Mouse (Mus musculus): ENCODE data around the gene Cmbl. TPM values are rescaled to one million over a fixed set of nuclear protein-coding genes. Genes with fewer than 3 reads are reported as not detected.

Gene Cmbl
- polyA plus RNA-seq, 1 experiment from 2014 or later = 90.2 TPM

DNA sequence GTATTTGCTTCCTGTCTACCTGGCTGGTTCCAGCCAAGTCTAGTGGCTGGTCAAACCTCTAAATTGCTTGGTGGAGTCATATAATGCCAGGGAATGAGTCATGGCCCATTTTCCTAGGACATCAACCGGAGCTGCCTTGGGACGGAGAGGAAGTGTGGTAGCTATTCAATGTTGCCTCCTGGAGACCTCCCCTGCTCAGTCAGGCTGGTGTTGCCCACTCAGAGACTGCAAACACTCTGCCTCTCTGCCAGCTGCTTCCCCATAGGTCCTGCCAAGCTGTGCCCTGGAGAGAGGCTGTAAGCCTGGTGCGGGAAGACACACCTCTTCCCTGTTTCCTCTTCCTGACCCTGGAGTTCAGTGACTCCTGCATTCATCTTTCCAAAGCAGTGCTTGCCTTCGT, 67.3 kb downstream of the Cmbl start:
- Histone ChIP-seq H3K4me3 (ENCODE audit: low read depth, low read length) (no peak overlapping the region), H3K27me3 (replicated peaks; ENCODE audit: control insufficient read depth, insufficient read depth, low read length) (no peaks in the 10 kb centered on the region), H3K36me3 (ENCODE audit: control insufficient read depth, insufficient read depth) (no peaks in the 10 kb centered on the region), H3K27ac (ENCODE audit: low read depth, low read length) (no peak overlapping the region), H3K9me3 (ENCODE audit: control insufficient read depth) (no peaks in the 10 kb centered on the region), H3K4me1 (replicated peaks; ENCODE audit: control insufficient read depth, insufficient read depth, low read length) (no peaks in the 10 kb centered on the region), H3K9ac (ENCODE audit: low read depth, low read length) (no peak overlapping the region), H3K4me2 (replicated peaks; ENCODE audit: low read depth) (no peak overlapping the region)
- 75% methylated on average over 4 of the region's 4 CpGs for WGBS
- ATAC-seq = no peak
- no peak for TF ChIP-seq CTCF (IDR thresholded peaks at IDR 0.05; ENCODE audit: low read depth)

- H3K4me1 ChIP-seq (replicated peaks; ENCODE audit: control insufficient read depth, insufficient read depth, low read length) = no peaks in the 10 kb centered on the region
- H3K27me3 ChIP-seq (replicated peaks; ENCODE audit: control insufficient read depth, insufficient read depth, low read length) = no peaks in the 10 kb centered on the region
- no peak overlapping the region for H3K4me3 ChIP-seq (ENCODE audit: low read depth, low read length)
- no peak overlapping the region for H3K9ac ChIP-seq (ENCODE audit: low read depth, low read length)
- H3K27ac ChIP-seq (ENCODE audit: low read depth, low read length) = no peak overlapping the region
- WGBS = 74% methylated on average over 6 of the region's 6 CpGs
- no peak overlapping the region for H3K4me2 ChIP-seq (replicated peaks; ENCODE audit: low read depth)
- ATAC-seq = no peak
- no peak for TF ChIP-seq CTCF (IDR thresholded peaks at IDR 0.05; ENCODE audit: low read depth)
- H3K36me3 ChIP-seq (ENCODE audit: control insufficient read depth, insufficient read depth) = no peaks in the 10 kb centered on the region
- no peaks in the 10 kb centered on the region for H3K9me3 ChIP-seq (ENCODE audit: control insufficient read depth)
Measured at GRCm38 (mm10) chr15:31634582-31634981, 69.4 kb downstream of the Cmbl start.

GRCm38 (mm10) chr15:31636091-31636595, 71.0 kb downstream of the Cmbl start:
- ATAC-seq = no peak
- Histone ChIP-seq H3K4me3 (ENCODE audit: low read depth, low read length) (no peak overlapping the region), H3K27ac (ENCODE audit: low read depth, low read length) (no peak overlapping the region), H3K36me3 (ENCODE audit: control insufficient read depth, insufficient read depth) (no peaks in the 10 kb centered on the region), H3K4me2 (replicated peaks; ENCODE audit: low read depth) (no peak overlapping the region), H3K9me3 (ENCODE audit: control insufficient read depth) (no peaks in the 10 kb centered on the region), H3K4me1 (replicated peaks; ENCODE audit: control insufficient read depth, insufficient read depth, low read length) (no peaks in the 10 kb centered on the region), H3K9ac (ENCODE audit: low read depth, low read length) (no peak overlapping the region), H3K27me3 (replicated peaks; ENCODE audit: control insufficient read depth, insufficient read depth, low read length) (no peaks in the 10 kb centered on the region)
- TF ChIP-seq CTCF (IDR thresholded peaks at IDR 0.05; ENCODE audit: low read depth) = no peak
- WGBS = 74% methylated on average over 9 of the region's 9 CpGs

Other genes with a start within 250 kb of the Cmbl start
- gene Ankrd33b, start 197.7 kb upstream of the Cmbl start, polyA plus RNA-seq (2015; fragmentation: Nextera tagmentation; extraction: Ambion mirVana) = 0.25 and 0.29 TPM in 2 replicates
- 0.69 and 1.2 TPM in 2 replicates for gene Ropn1l, start 111.7 kb upstream of the Cmbl start, polyA plus RNA-seq (2015; fragmentation: Nextera tagmentation; extraction: Ambion mirVana)
- gene March6, start 34.3 kb upstream of the Cmbl start, polyA plus RNA-seq (2015; fragmentation: Nextera tagmentation; extraction: Ambion mirVana) = 15.4 and 16.5 TPM in 2 replicates
- 165 and 172 TPM in 2 replicates for gene Cct5, start 36.4 kb downstream of the Cmbl start, polyA plus RNA-seq (2015; fragmentation: Nextera tagmentation; extraction: Ambion mirVana)
- 9.0 and 9.8 TPM in 2 replicates for gene Fam173b, start 36.5 kb downstream of the Cmbl start, polyA plus RNA-seq (2015; fragmentation: Nextera tagmentation; extraction: Ambion mirVana)